Mouse (Mus musculus) stomach, postnatal 0 days (tissue): Measurements from ENCODE around the gene Itgb3bp. TPM values are rescaled to one million over a fixed set of nuclear protein-coding genes. Genes with fewer than 3 reads are reported as not detected.

Experiments used
- ATAC-seq: fragments of 200-750 bp; cut with Nextera tagmentation; 2 replicates; pipeline ENCODE4 v1.8.0; 2017; ENCODE audit not compliant: low FRiP score, low TSS enrichment
- DNase-seq: peaks from one replicate; pipeline ENCODE4 v3.0.0-alpha.2; 2016; ENCODE audit warnings: low spot score
- H3K27ac ChIP-seq: fragments of 300-500 bp; sonication (generic); replicated peaks from 2 replicates; pipeline ENCODE4 v1.5.1; 2014; ENCODE audit warnings: mild to moderate bottlenecking, control low read depth
- H3K27me3 ChIP-seq: fragments of 300-500 bp; sonication (generic); 2 replicates; pipeline ENCODE4 v1.6.1; 2014; ENCODE audit warnings: low read length; ENCODE audit not compliant: control insufficient read depth, insufficient read depth
- H3K36me3 ChIP-seq: fragments of 300-500 bp; sonication (generic); 2 replicates; pipeline ENCODE4 v1.6.1; 2014; ENCODE audit warnings: low read length, mixed read lengths; ENCODE audit not compliant: control insufficient read depth, insufficient read depth
- H3K4me1 ChIP-seq: fragments of 300-500 bp; sonication (generic); replicated peaks from 2 replicates; pipeline ENCODE4 v1.6.1; 2014; ENCODE audit warnings: antibody characterized with exemption; ENCODE audit not compliant: control insufficient read depth, insufficient read depth
- H3K4me2 ChIP-seq: fragments of 300-500 bp; sonication (generic); replicated peaks from 2 replicates; pipeline ENCODE4 v1.6.1; 2014; ENCODE audit warnings: low read depth, mild to moderate bottlenecking, control low read depth, moderate library complexity
- H3K4me3 ChIP-seq: fragments of 300-500 bp; sonication (generic); 2 replicates; pipeline ENCODE4 v1.5.1; 2014; ENCODE audit warnings: low read depth, low read length, control low read depth
- H3K9ac ChIP-seq: fragments of 300-500 bp; sonication (generic); 2 replicates; pipeline ENCODE4 v1.6.1; 2014; ENCODE audit warnings: mild to moderate bottlenecking, low read length, control low read depth, mixed read lengths
- H3K9me3 ChIP-seq: fragments of 300-500 bp; sonication (generic); 2 replicates; pipeline ENCODE4 v1.6.1; 2016; ENCODE audit warnings: low read length; ENCODE audit not compliant: control insufficient read depth
- CTCF ChIP-seq: IDR thresholded peaks from 2 replicates; pipeline ENCODE4 v1.5.1; 2016; ENCODE audit warnings: antibody characterized with exemption, low read depth, mild to moderate bottlenecking, moderate library complexity
- EP300 ChIP-seq: optimal IDR thresholded peaks from 2 replicates; pipeline ENCODE3; 2016; ENCODE audit warnings: antibody characterized with exemption
- WGBS: fragments of 180-500 bp; shearing (Covaris S2); extraction: QIAGEN DNeasy Blood & Tissue Kit; methylation state at CpG from one replicate; pipeline ENCODE4 v1.1.7; 2014; 5-methylcytosine and 5-hydroxymethylcytosine counted together
- polyA plus RNA-seq: library from polyadenylated mRNA; unstranded; fragments of >200 nt; fragmentation: Nextera tagmentation; extraction: Ambion mirVana; gene quantifications from 2 replicates; pipeline ENCODE4 v1.2.1, GENCODE M21; 2015

Gene Itgb3bp
- polyA plus RNA-seq, 1 experiment from 2014 or later, result 19.6 TPM

DNA sequence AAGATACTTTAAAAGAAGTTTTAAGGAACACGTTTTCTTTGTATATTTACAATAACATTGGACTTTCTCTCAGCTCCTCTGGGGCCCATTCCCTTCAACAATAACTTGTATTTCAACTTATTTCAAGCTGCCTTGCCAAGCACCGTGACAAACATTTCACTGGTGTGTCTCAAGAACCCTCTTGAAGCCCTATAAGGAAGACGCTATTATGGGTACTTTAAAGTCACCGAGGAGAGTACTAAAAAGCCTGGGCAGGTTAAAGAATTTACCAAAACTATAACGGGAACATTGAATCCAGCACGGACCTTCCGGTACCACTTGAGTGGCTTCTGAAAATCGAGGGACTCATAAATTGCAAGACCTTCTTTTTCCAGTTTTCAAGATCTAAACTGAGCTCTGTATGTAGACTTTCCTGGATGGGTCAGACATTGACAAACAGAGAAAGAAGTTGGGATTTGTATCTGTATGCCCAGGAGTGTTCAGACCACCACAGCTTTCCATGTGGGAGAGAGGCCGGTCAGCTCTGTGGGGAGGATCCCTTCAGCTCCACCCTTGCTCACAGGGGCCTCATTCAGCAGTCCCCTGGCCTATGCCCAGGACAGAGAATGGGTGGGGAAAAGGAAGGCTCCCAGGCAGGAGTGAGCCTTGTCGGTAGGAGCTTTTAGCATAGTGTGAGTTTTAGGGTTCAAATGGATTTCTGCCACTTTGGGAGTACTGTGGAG is 1.1 kb upstream of the Itgb3bp start:
- peak overlapping the region; percentile 56; the same call in 1 of the 2 replicates for H3K27ac ChIP-seq
- H3K4me1 ChIP-seq, result peaks cover 7% of the 10 kb centered on the region
- no peak for ATAC-seq

DNA sequence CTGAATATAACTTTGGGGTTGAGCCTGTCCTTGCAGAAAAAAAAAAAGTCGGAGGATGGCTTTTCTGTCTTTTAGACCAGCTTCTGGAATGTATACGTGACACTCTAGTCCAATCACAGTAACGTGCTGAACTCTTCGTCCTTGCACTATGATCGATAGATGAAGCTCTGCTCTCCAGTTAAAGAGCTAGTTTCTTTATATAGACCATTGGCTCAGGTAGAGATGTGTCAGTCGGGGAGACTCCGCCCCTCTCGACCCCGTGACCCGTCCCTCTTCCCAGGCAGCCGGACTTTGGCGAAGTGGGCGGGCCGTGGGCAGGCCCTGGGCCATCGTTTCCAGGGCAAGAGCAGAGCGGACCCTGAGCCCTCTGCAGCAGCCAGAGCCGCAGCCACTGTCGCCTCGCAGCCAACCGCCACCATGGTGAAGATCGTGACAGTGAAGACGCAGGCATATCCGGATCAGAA is 432 bp downstream of the Itgb3bp start, which contains the start of gene Pgm1:
TSS of gene Pgm1 (plus strand) at position 266 of the 464 bp plus-strand sequence.
- WGBS, result 3% methylated on average over 23 of the region's 23 CpGs
- peak within 1 kb of the TSS; percentile 66 for H3K4me3 ChIP-seq
- no peaks in the 10 kb centered on the region for H3K36me3 ChIP-seq
- peak within 1 kb of the TSS; percentile 93 for H3K4me2 ChIP-seq
- DNase-seq, result peak; percentile 89
- H3K27ac ChIP-seq, result peak within 1 kb of the TSS; percentile 88
- H3K4me1 ChIP-seq, result peaks cover 7% of the 10 kb centered on the region
- TF ChIP-seq EP300 (no peak), CTCF (no peak)
- no peaks in the 10 kb centered on the region for H3K9me3 ChIP-seq
- H3K27me3 ChIP-seq, result no peaks in the 10 kb centered on the region
- ATAC-seq, result peak; percentile 89
- peak within 1 kb of the TSS; percentile 75 for H3K9ac ChIP-seq

More for the DNA sequence above, 1.1 kb upstream of the Itgb3bp start:
- Histone ChIP-seq H3K27me3 (no peaks in the 10 kb centered on the region), H3K9ac (peak overlapping the region; percentile 27; the same call in 1 of the 2 replicates), H3K36me3 (no peaks in the 10 kb centered on the region), H3K4me2 (peak overlapping the region; percentile 93), H3K9me3 (no peaks in the 10 kb centered on the region), H3K4me3 (peak overlapping the region; percentile 4; the same call in 1 of the 2 replicates)
- no peak for DNase-seq
- 42% methylated on average over 10 of the region's 10 CpGs for WGBS
- no peak for TF ChIP-seq EP300
- TF ChIP-seq CTCF, result no peak

DNA sequence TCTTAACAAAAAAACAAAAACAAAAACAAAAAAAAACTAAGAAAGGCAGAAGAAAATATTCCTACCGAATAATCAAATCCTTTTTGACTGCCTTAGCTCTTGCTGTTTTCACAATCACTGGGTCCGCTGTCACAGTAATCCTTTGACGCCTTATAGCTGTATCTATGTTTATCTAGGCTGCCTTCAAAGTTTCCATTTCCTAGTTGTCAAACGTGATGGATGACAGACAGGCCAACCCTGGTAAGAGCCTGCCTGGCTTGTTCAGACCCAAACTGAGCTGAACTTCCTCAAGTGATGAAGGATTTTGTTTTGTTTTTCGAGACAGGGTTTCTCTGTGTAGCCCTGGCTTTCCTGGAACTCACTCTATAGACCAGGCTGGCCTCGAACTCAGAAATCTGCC is 1.1 kb downstream of the Itgb3bp start:
- H3K4me1 ChIP-seq, result peaks cover 7% of the 10 kb centered on the region
- H3K27me3 ChIP-seq, result no peaks in the 10 kb centered on the region
- no peak overlapping the region for H3K4me2 ChIP-seq
- WGBS, result 27% methylated on average over 6 of the region's 6 CpGs
- no peaks in the 10 kb centered on the region for H3K36me3 ChIP-seq
- ATAC-seq (no peak), DNase-seq (no peak)
- no peak overlapping the region for H3K27ac ChIP-seq
- H3K9ac ChIP-seq, result no peak overlapping the region
- no peak overlapping the region for H3K4me3 ChIP-seq
- no peak for TF ChIP-seq EP300
- TF ChIP-seq CTCF, result no peak
- H3K9me3 ChIP-seq, result no peaks in the 10 kb centered on the region

DNA sequence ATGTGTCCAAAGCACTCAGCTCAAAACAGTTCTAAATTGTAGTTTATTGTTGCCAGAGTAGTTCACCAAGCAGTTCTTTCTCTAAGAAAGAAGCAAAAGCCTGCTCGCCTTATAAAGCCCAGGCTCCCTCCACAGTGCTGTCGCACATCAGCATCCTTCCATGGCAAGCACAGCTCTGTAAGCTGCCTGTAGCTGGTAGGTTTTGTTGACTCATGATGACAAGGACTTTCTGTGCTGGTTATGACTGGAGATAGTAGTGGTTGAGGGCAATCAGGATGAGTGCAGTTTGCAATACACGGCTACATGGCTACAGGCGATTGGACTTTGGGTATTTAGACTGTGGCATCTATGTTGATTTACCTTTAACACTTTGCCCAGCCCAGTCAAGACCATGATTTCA is 3.2 kb downstream of the Itgb3bp start:
- Histone ChIP-seq H3K4me3 (no peak overlapping the region), H3K27ac (no peak overlapping the region), H3K9me3 (no peaks in the 10 kb centered on the region), H3K36me3 (no peaks in the 10 kb centered on the region), H3K9ac (no peak overlapping the region), H3K4me1 (peaks cover 4% of the 10 kb centered on the region), H3K27me3 (no peaks in the 10 kb centered on the region), H3K4me2 (no peak overlapping the region)
- no peak for ATAC-seq
- WGBS, result 80% methylated on average over 4 of the region's 4 CpGs
- DNase-seq, result no peak
- no peak for TF ChIP-seq EP300
- TF ChIP-seq CTCF, result no peak

DNA sequence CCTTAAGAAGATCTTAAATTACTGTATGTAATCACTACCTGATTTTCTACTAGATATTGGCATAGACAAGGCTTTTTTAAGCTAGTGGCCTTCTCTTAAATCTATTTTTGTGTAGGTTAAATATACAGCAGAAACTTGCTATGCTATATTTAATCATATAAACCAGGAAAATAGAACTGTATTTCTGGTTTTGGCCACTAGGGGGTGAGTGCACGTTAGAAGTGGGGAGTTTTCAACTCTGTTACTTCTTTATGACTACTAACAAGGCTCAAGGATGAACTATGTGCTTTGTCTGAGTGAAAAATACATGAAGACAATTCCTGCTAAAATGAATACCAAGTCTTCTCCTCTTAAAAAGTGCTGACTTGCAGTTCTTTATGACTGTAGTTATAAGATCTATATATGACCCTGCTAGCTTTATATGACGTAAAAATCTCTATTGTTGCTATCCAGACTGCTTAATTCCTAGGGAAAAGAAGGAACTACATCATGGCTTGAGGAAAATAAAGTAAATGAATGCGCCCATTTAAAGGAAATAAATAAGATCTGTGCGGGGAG is 15.6 kb downstream of the Itgb3bp start:
- DNase-seq (no peak), ATAC-seq (no peak)
- Histone ChIP-seq H3K4me3 (no peak overlapping the region), H3K27me3 (no peaks in the 10 kb centered on the region), H3K9ac (no peak overlapping the region), H3K4me2 (no peak overlapping the region), H3K9me3 (no peaks in the 10 kb centered on the region), H3K36me3 (no peaks in the 10 kb centered on the region), H3K4me1 (no peaks in the 10 kb centered on the region), H3K27ac (no peak overlapping the region)
- TF ChIP-seq CTCF (peak; percentile 81), EP300 (no peak)
- 70% methylated on average over 4 of the region's 4 CpGs for WGBS

DNA sequence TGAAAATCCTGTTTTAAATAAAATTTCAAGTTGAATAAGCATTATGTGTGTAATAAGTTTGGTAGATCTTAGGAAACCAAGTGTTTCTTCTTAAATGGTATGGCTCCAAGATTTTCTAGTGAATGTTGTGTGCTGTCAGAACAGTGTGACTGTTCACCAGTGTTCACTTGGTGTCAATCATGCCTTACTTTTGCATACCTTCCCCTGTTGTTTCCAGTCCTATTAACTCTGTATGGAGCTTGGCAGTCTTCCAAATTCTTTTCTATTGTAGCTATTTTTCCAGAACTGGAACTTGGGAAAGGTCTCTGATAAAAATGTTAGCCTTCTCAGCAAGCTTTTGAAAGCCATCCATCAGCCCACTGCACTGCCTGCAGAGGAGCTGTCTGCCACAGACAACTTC is 47.2 kb downstream of the Itgb3bp start:
- DNase-seq, result no peak
- Histone ChIP-seq H3K4me2 (no peak overlapping the region), H3K36me3 (no peaks in the 10 kb centered on the region), H3K9me3 (no peaks in the 10 kb centered on the region), H3K27me3 (no peaks in the 10 kb centered on the region), H3K27ac (no peak overlapping the region), H3K9ac (no peak overlapping the region), H3K4me3 (no peak overlapping the region), H3K4me1 (no peaks in the 10 kb centered on the region)
- TF ChIP-seq CTCF (no peak), EP300 (no peak)
- ATAC-seq, result no peak
